Mouse (Mus musculus) midbrain, postnatal 0 days (tissue): ENCODE measurements around the gene B3gnt9. TPM values are rescaled to one million over a fixed set of nuclear protein-coding genes. Genes with fewer than 3 reads are reported as not detected.

Experiments used
- ATAC-seq: fragments of 200-750 bp; cut with Nextera tagmentation; 2 replicates; pipeline ENCODE4 v1.8.0; 2017; ENCODE audit warnings: moderate number of reproducible peaks, mild to moderate bottlenecking, moderate TSS enrichment, moderate library complexity; ENCODE audit not compliant: low FRiP score
- DNase-seq: peaks from one replicate; pipeline ENCODE4 v3.0.0-alpha.2; 2015; ENCODE audit warnings: low spot score
- H3K27ac ChIP-seq: fragments of 300-500 bp; sonication (generic); 2 replicates; pipeline ENCODE4 v1.5.1; 2014; ENCODE audit warnings: low read depth, mild to moderate bottlenecking, low read length, mixed read lengths
- H3K27me3 ChIP-seq: fragments of 300-500 bp; sonication (generic); 2 replicates; pipeline ENCODE4 v1.6.1; 2014; ENCODE audit warnings: low read length, control low read depth, mixed read lengths; ENCODE audit not compliant: insufficient read depth
- H3K36me3 ChIP-seq: fragments of 300-500 bp; sonication (generic); 2 replicates; pipeline ENCODE4 v1.6.1; 2014; ENCODE audit warnings: low read length, control low read depth, mixed read lengths; ENCODE audit not compliant: insufficient read depth
- H3K4me1 ChIP-seq: fragments of 300-500 bp; sonication (generic); 2 replicates; pipeline ENCODE4 v1.6.1; 2014; ENCODE audit warnings: mild to moderate bottlenecking, control low read depth, antibody characterized with exemption, low read length, mixed read lengths; ENCODE audit not compliant: insufficient read depth
- H3K4me2 ChIP-seq: fragments of 300-500 bp; sonication (generic); 2 replicates; pipeline ENCODE4 v1.6.1; 2014; ENCODE audit warnings: low read depth, mild to moderate bottlenecking, low read length, mixed read lengths; ENCODE audit not compliant: poor library complexity, severe bottlenecking
- H3K4me3 ChIP-seq: fragments of 300-500 bp; sonication (generic); 2 replicates; pipeline ENCODE4 v1.5.1; 2014; ENCODE audit warnings: low read depth, mild to moderate bottlenecking, low read length, moderate library complexity
- H3K9ac ChIP-seq: fragments of 300-500 bp; sonication (generic); replicated peaks from 2 replicates; pipeline ENCODE4 v1.6.1; 2014; ENCODE audit warnings: mild to moderate bottlenecking, low read length, moderate library complexity, mixed read lengths; ENCODE audit not compliant: poor library complexity, severe bottlenecking
- H3K9me3 ChIP-seq: fragments of 300-500 bp; sonication (generic); 2 replicates; pipeline ENCODE4 v1.6.1; 2016; ENCODE audit warnings: low read length, control low read depth
- CTCF ChIP-seq: IDR thresholded peaks from 2 replicates; pipeline ENCODE4 v1.5.1; 2016; ENCODE audit warnings: antibody characterized with exemption, mild to moderate bottlenecking
- WGBS: fragments of 180-500 bp; shearing (Covaris S2); extraction: QIAGEN DNeasy Blood & Tissue Kit; methylation state at CpG from one replicate; pipeline ENCODE4 v1.1.7; 2014; 5-methylcytosine and 5-hydroxymethylcytosine counted together
- polyA plus RNA-seq: library from polyadenylated mRNA; unstranded; fragments of >200 nt; fragmentation: Nextera tagmentation; extraction: Ambion mirVana; gene quantifications from 2 replicates; pipeline ENCODE4 v1.2.1, GENCODE M21; 2015
- total RNA-seq: library from RNA; depleted of rRNA; stranded (reverse); fragments of >200 nt; gene quantifications from 2 replicates; pipeline ENCODE4 v1.2.3, GENCODE M21; 2014

Gene B3gnt9
- total and polyA plus RNA-seq, 2 experiments from 2014 or later: 9.5 to 14.2 TPM

DNA sequence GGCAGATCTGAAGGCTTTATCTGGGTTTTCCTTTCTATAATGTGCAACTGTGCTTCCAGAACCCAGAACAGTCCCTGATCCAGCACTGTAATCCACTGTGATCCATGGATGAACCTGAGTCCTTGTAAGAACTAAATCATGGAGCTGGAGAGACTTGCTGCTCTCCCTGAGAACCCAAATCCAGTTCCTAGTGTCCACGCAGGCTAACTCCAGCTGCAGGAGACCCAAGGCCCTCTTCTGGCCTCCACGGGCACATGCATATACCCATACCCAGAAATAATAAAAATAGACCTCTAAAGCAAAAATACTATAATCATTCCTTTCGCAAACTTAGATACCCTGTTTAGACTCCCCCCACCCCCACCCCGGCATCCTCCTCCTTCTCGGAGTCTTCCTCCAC lies 33.3 kb upstream of the B3gnt9 start:
- Histone ChIP-seq H3K9ac (peak overlapping the region; percentile 75; the same call in 1 of the 2 replicates), H3K27me3 (no peaks in the 10 kb centered on the region), H3K36me3 (peaks cover 7% of the 10 kb centered on the region; the same call in 1 of the 2 replicates), H3K4me3 (peak overlapping the region; percentile 50), H3K4me2 (peak overlapping the region; percentile 50), H3K9me3 (no peaks in the 10 kb centered on the region), H3K27ac (peak overlapping the region; percentile 92), H3K4me1 (peaks cover 13% of the 10 kb centered on the region)
- no peak for ATAC-seq
- 77% methylated on average over 5 of the region's 5 CpGs for WGBS
- DNase-seq: no peak
- TF ChIP-seq CTCF: peak; percentile 28

DNA sequence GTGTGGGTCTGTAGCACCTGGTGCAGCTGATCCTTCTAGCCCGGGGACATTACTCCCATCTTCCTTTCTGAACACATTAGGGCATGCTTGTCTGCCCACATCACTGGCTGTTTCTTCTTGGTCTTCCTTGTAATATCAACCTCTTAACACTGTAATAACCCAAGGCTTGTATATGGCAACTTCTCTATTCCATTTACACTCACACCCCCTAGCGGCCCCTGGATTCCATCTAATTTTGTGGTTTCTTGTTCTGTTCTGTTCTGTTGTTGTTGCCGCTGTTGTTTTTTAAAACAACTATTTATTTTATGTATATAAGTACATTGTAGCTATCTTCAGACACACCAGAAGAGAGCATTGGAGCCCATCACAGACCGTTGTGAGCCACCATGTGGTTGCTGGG lies 32.0 kb upstream of the B3gnt9 start:
- Histone ChIP-seq H3K4me1 (peaks cover 13% of the 10 kb centered on the region), H3K27ac (no peak overlapping the region), H3K4me3 (no peak overlapping the region), H3K27me3 (no peaks in the 10 kb centered on the region), H3K9ac (no peak overlapping the region), H3K9me3 (no peaks in the 10 kb centered on the region), H3K4me2 (peak overlapping the region; percentile 50; the same call in 1 of the 2 replicates), H3K36me3 (peaks cover 20% of the 10 kb centered on the region)
- ATAC-seq (no peak), DNase-seq (no peak)
- 87% methylated on average over 4 of the region's 4 CpGs for WGBS
- TF ChIP-seq CTCF: 0 out of 2 replicates have a peak, but pooled peaks have one; percentile 3

DNA sequence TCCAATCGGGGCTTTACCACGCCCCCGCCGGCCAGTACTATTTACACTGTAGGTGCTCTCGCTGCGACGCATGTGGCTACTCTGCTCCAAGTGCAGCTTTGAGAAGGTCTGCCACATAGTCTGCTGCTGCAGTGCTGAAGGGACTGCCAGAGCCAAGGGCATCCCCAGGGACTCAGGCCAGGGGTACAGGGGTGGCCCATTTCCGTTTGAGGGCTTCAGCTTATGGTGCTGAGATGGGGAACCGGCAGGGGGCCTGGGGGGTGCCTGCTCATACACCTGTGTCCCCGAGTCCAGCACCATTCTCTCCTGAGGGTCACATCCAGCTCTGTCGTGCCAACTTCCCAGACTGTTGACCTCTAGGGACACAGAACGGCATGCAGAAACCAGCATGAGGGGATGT lies 30.6 kb upstream of the B3gnt9 start:
- H3K9ac ChIP-seq: no peak overlapping the region
- no peaks in the 10 kb centered on the region for H3K9me3 ChIP-seq
- no peaks in the 10 kb centered on the region for H3K27me3 ChIP-seq
- ATAC-seq (no peak), DNase-seq (no peak)
- peaks cover 13% of the 10 kb centered on the region for H3K4me1 ChIP-seq
- H3K27ac ChIP-seq: no peak overlapping the region
- 51% methylated on average over 12 of the region's 12 CpGs for WGBS
- H3K4me3 ChIP-seq: no peak overlapping the region
- peaks cover 28% of the 10 kb centered on the region for H3K36me3 ChIP-seq
- no peak overlapping the region for H3K4me2 ChIP-seq
- TF ChIP-seq CTCF: no peak

DNA sequence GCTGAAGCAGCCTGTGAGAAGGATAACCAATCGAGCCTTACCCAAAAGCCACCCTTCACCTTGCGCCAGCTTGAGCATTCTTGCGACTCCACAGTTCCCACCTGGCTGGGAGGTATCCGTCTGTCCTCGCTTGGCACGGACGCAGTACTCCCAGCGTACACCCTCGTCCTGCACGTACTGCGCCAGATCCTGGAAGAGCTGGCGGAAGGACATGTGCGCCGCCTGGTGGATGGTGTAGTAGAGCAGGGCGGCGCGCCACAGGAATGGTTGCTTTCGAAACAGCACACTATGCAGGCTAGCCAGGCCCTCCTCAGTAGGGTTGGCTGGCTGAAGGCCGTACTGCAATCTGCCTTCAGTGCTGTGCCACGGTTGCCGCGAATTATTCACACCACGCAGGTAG lies 28.1 kb upstream of the B3gnt9 start:
- Histone ChIP-seq H3K27ac (no peak overlapping the region), H3K9ac (no peak overlapping the region), H3K36me3 (peaks cover 37% of the 10 kb centered on the region), H3K9me3 (no peaks in the 10 kb centered on the region), H3K4me1 (peaks cover 11% of the 10 kb centered on the region), H3K27me3 (no peaks in the 10 kb centered on the region), H3K4me2 (no peak overlapping the region), H3K4me3 (no peak overlapping the region)
- DNase-seq: no peak
- 32% methylated on average over 23 of the region's 23 CpGs for WGBS
- peak; percentile 67 for TF ChIP-seq CTCF
- ATAC-seq: no peak

DNA sequence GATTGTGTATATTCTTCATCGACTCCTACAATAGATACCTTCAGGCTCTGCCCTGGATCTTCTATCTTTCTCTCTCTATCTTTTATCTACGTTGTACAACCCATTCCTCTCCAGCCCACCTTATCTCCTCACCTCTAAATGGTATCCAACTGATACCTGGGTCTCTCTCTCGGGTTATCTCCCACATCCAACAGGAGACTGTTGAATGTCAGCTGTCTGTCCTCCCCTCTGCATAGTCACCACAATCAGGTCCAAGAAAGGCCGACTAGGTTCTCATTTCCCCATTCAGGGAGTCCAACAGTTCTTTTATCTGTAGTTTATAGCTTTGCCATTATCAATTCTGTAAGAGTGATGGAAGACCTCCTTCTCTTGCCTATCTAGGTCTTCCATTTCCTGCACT lies 27.3 kb upstream of the B3gnt9 start:
- 93% methylated on average over 4 of the region's 4 CpGs for WGBS
- no peak for TF ChIP-seq CTCF
- ATAC-seq (no peak), DNase-seq (no peak)
- Histone ChIP-seq H3K27me3 (no peaks in the 10 kb centered on the region), H3K4me2 (no peak overlapping the region), H3K4me3 (no peak overlapping the region), H3K27ac (no peak overlapping the region), H3K36me3 (peaks cover 37% of the 10 kb centered on the region), H3K4me1 (peaks cover 11% of the 10 kb centered on the region), H3K9me3 (no peaks in the 10 kb centered on the region), H3K9ac (no peak overlapping the region)

DNA sequence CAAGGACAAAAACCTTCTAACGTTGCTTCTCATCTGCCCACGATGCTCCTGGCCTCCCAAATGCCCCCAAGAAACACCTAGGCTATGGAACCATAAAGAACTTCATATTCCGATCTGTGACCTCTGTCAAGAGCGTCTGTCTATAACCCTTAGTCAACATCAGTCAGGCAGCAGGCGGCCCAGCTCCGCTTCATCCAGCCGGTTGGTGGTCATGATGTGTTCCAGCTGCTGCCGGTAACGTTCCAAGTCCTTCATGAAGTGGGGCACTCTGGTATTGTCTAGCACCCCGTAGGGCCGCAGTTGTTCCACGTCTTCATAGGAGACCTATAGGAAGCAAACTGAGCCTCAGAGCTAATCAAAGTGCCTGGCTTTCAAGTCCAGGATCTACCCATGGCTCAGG lies 26.9 kb upstream of the B3gnt9 start:
- Histone ChIP-seq H3K9me3 (no peaks in the 10 kb centered on the region), H3K4me2 (no peak overlapping the region), H3K27ac (no peak overlapping the region), H3K4me1 (peaks cover 11% of the 10 kb centered on the region), H3K27me3 (no peaks in the 10 kb centered on the region), H3K4me3 (no peak overlapping the region), H3K36me3 (peaks cover 37% of the 10 kb centered on the region), H3K9ac (no peak overlapping the region)
- ATAC-seq (no peak), DNase-seq (no peak)
- 87% methylated on average over 12 of the region's 12 CpGs for WGBS
- TF ChIP-seq CTCF: no peak
